Mouse (Mus musculus) G1E (cell line): ENCODE data around the gene Crabp2. TPM values are rescaled to one million over a fixed set of nuclear protein-coding genes. Genes with fewer than 3 reads are reported as not detected.

Experiments
- ATAC-seq: 2 replicates; pipeline ENCODE4 v1.8.0; 2016; ENCODE audit warnings: mild to moderate bottlenecking; ENCODE audit not compliant: insufficient number of reproducible peaks, poor library complexity, low FRiP score, severe bottlenecking; ENCODE audit errors: extremely low read depth
- DNase-seq: peaks from one replicate; pipeline ENCODE4 v3.0.0; 2012; ENCODE audit warnings: low spot score
- H3K27me3 ChIP-seq: 2 replicates; pipeline ENCODE4 v1.6.1; 2012; ENCODE audit warnings: mild to moderate bottlenecking, low read length, inconsistent platforms; ENCODE audit not compliant: insufficient read depth
- H3K36me3 ChIP-seq: replicated peaks from 2 replicates; pipeline ENCODE3; 2012; ENCODE audit warnings: mild to moderate bottlenecking, inconsistent platforms
- H3K4me1 ChIP-seq: 2 replicates; pipeline ENCODE4 v1.6.1; 2012; ENCODE audit warnings: low read depth, low read length, inconsistent platforms, mixed read lengths; ENCODE audit not compliant: insufficient read depth
- H3K4me3 ChIP-seq: 2 replicates; pipeline ENCODE4 v1.5.1; 2012; ENCODE audit warnings: low read depth, mild to moderate bottlenecking, inconsistent platforms, low read length, moderate library complexity, mixed read lengths
- H3K9me3 ChIP-seq: replicated peaks from 2 replicates; pipeline ENCODE4 v1.6.1; 2012; ENCODE audit warnings: inconsistent platforms
- CTCF ChIP-seq: IDR thresholded peaks from 2 replicates; pipeline ENCODE4 v1.5.1; 2012; ENCODE audit warnings: low read depth, low read length, inconsistent platforms, mixed read lengths
- GATA1 ChIP-seq: IDR thresholded peaks from 2 replicates; pipeline ENCODE4 v1.6.1; 2012; ENCODE audit warnings: borderline replicate concordance, low read length, inconsistent platforms, mixed read lengths
- GATA2 ChIP-seq: IDR thresholded peaks from 2 replicates; pipeline ENCODE4 v1.6.1; 2012; ENCODE audit warnings: low read depth, low read length, inconsistent platforms, borderline replicate concordance
- POLR2AphosphoS5 ChIP-seq: IDR thresholded peaks from 2 replicates; pipeline ENCODE4 v1.6.1; 2012; ENCODE audit warnings: low read depth, low read length, inconsistent platforms; ENCODE audit not compliant: insufficient replicate concordance
- TAL1 ChIP-seq: conservative IDR thresholded peaks from 2 replicates; pipeline ENCODE4 v1.6.1; 2012; ENCODE audit warnings: low read depth, low read length, inconsistent platforms, mixed read lengths
- polyA plus RNA-seq: library from polyadenylated mRNA; stranded (reverse); fragments of >175 nt; gene quantifications from 2 replicates; pipeline ENCODE4 v1.2.3, GENCODE M21; 2012
- total RNA-seq, 2 experiments: library from RNA; stranded (forward) in 1 of 2; stranded (reverse) in 1 of 2; fragments of 200-1000 nt in 1 of 2; fragments of >200 nt in 1 of 2; fragmentation: Nextera tagmentation in 1 of 2; gene quantifications; 2 replicates each; pipeline ENCODE4 v1.2.3; 2014 to 2017

The Crabp2 gene
- total and polyA plus RNA-seq, 3 experiments, result 0.38 TPM; not detected in 2

- Histone ChIP-seq H3K4me1 (peaks cover 6% of the 10 kb centered on the region), H3K4me3 (peak overlapping the region; percentile 50; the same call in 1 of the 2 replicates), H3K36me3 (no peaks in the 10 kb centered on the region), H3K27me3 (peaks cover 55% of the 10 kb centered on the region), H3K9me3 (no peaks in the 10 kb centered on the region)
- DNase-seq (peak; percentile 85), ATAC-seq (peak; percentile 60; the same call in 1 of the 2 replicates)
- TF ChIP-seq CTCF (peak; percentile 53), TAL1 (no peak)
Measured at GRCm38 (mm10) chr3:87960586-87961191, 12.2 kb downstream of the Crabp2 start.

GRCm38 (mm10) chr3:87970184-87970938, 21.9 kb downstream of the Crabp2 start:
- Histone ChIP-seq H3K36me3 (no peaks in the 10 kb centered on the region), H3K27me3 (peaks cover 69% of the 10 kb centered on the region), H3K4me3 (no peak overlapping the region), H3K4me1 (peaks cover 10% of the 10 kb centered on the region), H3K9me3 (peaks cover 9% of the 10 kb centered on the region)
- TF ChIP-seq GATA2, result no peak
- peak; percentile 27; the same call in 1 of the 2 replicates for TF ChIP-seq CTCF
- DNase-seq (peak; percentile 65), ATAC-seq (no peak)

DNA sequence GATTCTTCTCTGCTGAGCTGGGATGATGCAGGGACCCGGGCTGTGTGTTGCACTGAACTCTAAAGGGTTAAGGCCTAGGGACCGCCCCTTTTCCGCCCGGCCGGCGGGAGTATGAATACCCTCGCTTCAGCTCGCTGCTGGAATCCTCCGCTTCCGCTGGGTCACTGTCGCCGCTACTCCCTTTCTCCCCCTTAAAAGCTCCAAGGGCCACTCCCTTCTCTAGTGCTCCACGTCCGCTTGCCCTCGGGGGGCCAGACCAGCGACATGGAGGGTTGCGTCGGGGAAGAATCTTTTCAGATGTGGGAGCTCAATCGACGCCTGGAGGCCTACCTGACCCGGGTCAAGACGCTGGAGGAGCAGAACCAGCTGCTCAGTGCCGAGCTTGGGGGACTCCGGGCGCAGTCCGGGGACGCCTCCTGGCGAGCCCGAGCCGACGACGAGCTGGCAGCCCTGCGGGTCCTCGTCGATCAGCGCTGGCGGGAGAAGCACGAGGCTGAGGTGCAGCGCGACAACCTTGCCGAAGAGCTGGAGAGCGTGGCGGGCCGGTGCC, 22.5 kb downstream of the Crabp2 start, which contains the start of gene Nes:
Gene Nes (plus strand): TSS at position 140 of the 550 bp plus-strand sequence.
- ATAC-seq, result no peak
- Histone ChIP-seq H3K4me3 (no peak within 1 kb of the TSS), H3K27me3 (peaks cover 75% of the 10 kb centered on the region), H3K9me3 (peaks cover 9% of the 10 kb centered on the region), H3K36me3 (no peaks in the 10 kb centered on the region), H3K4me1 (peaks cover 10% of the 10 kb centered on the region)
- DNase-seq, result no peak
- TF ChIP-seq GATA1, result no peak
- no peak for TF ChIP-seq POLR2AphosphoS5
- no peak for TF ChIP-seq GATA2
- no peak for TF ChIP-seq CTCF
- no peak for TF ChIP-seq TAL1

DNA sequence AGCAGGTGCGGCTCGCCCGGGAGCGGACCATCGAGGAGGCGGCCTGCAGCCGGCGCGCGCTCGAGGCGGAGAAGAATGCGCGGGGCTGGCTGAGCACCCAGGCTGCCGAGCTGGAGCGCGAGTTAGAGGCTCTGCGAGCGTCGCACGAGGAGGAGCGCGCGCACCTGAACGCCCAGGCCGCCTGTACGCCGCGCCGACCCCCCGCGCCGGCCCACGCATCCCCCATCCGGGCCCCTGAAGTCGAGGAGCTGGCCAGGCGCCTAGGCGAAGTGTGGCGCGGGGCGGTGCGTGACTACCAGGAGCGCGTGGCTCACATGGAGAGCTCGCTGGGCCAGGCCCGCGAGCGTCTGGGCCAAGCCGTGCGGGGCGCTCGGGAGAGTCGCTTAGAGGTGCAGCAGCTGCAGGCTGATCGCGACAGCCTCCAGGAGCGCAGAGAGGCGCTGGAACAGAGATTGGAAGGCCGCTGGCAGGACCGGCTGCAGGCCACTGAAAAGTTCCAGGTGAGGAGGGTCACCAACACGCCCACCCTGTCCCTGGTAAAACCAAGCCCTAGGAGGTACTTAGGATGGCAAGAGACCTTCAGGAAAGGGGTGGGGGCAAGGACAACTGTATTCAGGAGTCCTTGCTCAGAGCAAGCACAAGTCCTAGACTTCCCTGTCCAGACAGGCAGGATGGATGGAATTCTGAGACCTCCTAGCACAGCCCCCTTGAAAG, 23.2 kb downstream of the Crabp2 start:
- Histone ChIP-seq H3K27me3 (peaks cover 75% of the 10 kb centered on the region), H3K9me3 (peaks cover 9% of the 10 kb centered on the region), H3K4me3 (no peak overlapping the region), H3K36me3 (no peaks in the 10 kb centered on the region), H3K4me1 (peaks cover 10% of the 10 kb centered on the region)
- TF ChIP-seq POLR2AphosphoS5 (no peak), TAL1 (no peak), CTCF (no peak), GATA1 (no peak), GATA2 (no peak)
- DNase-seq (no peak), ATAC-seq (no peak)

DNA sequence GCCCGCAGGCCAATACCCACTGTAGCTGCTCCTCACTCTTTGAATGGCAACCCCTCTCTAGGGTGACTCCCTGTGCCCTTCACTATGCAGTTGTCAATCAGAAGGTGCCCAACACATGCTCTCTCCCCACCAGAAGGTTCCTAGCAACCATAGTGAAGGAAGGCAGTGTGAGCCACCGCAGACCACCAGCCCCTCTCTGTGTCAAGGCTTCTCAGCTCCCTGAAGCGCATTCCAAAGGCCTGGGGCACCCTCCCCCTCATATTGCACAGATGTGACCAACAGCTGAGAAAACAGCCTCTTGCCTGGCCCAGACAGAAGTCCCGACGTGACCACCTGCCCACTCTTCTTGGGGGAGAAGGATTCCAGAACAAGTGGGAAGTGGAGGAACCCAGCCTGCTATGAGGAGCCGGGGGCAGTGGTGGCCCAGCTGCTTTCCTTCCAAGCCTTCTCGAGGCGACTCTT, 23.8 kb downstream of the Crabp2 start:
- no peak for DNase-seq
- H3K36me3 ChIP-seq, result no peaks in the 10 kb centered on the region
- H3K27me3 ChIP-seq, result peaks cover 74% of the 10 kb centered on the region
- TF ChIP-seq TAL1 (no peak), CTCF (no peak), GATA2 (no peak), POLR2AphosphoS5 (no peak), GATA1 (no peak)
- peaks cover 10% of the 10 kb centered on the region for H3K4me1 ChIP-seq
- ATAC-seq, result no peak
- H3K4me3 ChIP-seq, result no peak overlapping the region
- peaks cover 9% of the 10 kb centered on the region for H3K9me3 ChIP-seq

DNA sequence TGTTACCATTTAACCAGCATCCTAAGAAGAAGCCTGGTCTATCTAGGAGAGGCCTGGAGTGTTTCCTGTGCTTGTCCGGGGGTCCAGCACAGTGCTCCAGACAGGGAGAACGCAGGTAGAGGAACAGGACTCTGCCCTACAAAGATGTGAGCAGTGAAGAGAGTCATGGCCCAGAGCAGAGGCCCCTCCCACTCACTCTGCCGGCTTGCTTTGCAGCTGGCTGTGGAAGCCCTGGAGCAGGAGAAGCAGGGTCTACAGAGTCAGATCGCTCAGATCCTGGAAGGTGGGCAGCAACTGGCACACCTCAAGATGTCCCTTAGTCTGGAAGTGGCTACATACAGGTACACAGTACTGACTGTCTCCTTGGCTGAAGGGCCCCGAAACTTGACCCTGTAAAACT, 24.3 kb downstream of the Crabp2 start:
- ATAC-seq (no peak), DNase-seq (no peak)
- Histone ChIP-seq H3K9me3 (peaks cover 9% of the 10 kb centered on the region), H3K27me3 (peaks cover 75% of the 10 kb centered on the region), H3K36me3 (no peaks in the 10 kb centered on the region), H3K4me3 (no peak overlapping the region), H3K4me1 (peaks cover 10% of the 10 kb centered on the region)
- TF ChIP-seq CTCF, result no peak
- TF ChIP-seq GATA2, result no peak
- no peak for TF ChIP-seq TAL1
